Mouse (Mus musculus) embryonic facial prominence, embryonic 11.5 days (tissue): ENCODE data around the gene Ehd2. TPM values are rescaled to one million over a fixed set of nuclear protein-coding genes. Genes with fewer than 3 reads are reported as not detected.
A peak's percentile ranks its signal among the peaks of the same experiment; 100 is the strongest.

Experiments
- ATAC-seq: fragments of 200-750 bp; cut with Nextera tagmentation; replicated peaks from 2 replicates; pipeline ENCODE4 v1.8.0; 2017; ENCODE audit warnings: low read depth; ENCODE audit not compliant: insufficient number of reproducible peaks, low FRiP score, low TSS enrichment
- DNase-seq: peaks from one replicate; pipeline ENCODE4 v3.0.0-alpha.2; 2015; ENCODE audit warnings: low spot score
- H3K27ac ChIP-seq: fragments of 300-500 bp; sonication (generic); replicated peaks from 2 replicates; pipeline ENCODE4 v1.5.1; 2014; ENCODE audit warnings: mild to moderate bottlenecking, low read depth, low read length, control low read depth
- H3K27me3 ChIP-seq: fragments of 300-500 bp; sonication (generic); 2 replicates; pipeline ENCODE4 v1.6.1; 2014; ENCODE audit warnings: mild to moderate bottlenecking, low read length, moderate library complexity, mixed read lengths; ENCODE audit not compliant: control insufficient read depth, insufficient read depth
- H3K36me3 ChIP-seq: fragments of 300-500 bp; sonication (generic); replicated peaks from 2 replicates; pipeline ENCODE4 v1.6.1; 2014; ENCODE audit warnings: low read depth, mild to moderate bottlenecking, low read length, moderate library complexity, mixed read lengths; ENCODE audit not compliant: control insufficient read depth, insufficient read depth
- H3K4me1 ChIP-seq: fragments of 300-500 bp; sonication (generic); 2 replicates; pipeline ENCODE4 v1.6.1; 2014; ENCODE audit warnings: low read length, mixed read lengths; ENCODE audit not compliant: control insufficient read depth, insufficient read depth
- H3K4me2 ChIP-seq: fragments of 300-500 bp; sonication (generic); 2 replicates; pipeline ENCODE4 v1.6.1; 2014; ENCODE audit warnings: low read depth, mild to moderate bottlenecking, control low read depth, low read length, moderate library complexity
- H3K4me3 ChIP-seq: fragments of 300-500 bp; sonication (generic); 2 replicates; pipeline ENCODE4 v1.5.1; 2014; ENCODE audit warnings: low read depth, low read length, control low read depth
- H3K9ac ChIP-seq: fragments of 300-500 bp; sonication (generic); replicated peaks from 2 replicates; pipeline ENCODE4 v1.6.1; 2014; ENCODE audit warnings: mild to moderate bottlenecking, control low read depth, low read length
- H3K9me3 ChIP-seq: fragments of 300-500 bp; sonication (generic); replicated peaks from 2 replicates; pipeline ENCODE4 v1.6.1; 2016; ENCODE audit warnings: mild to moderate bottlenecking, low read length, inconsistent platforms, mixed read lengths; ENCODE audit not compliant: control insufficient read depth
- WGBS: fragments of 180-500 bp; shearing (Covaris S2); extraction: QIAGEN DNeasy Blood & Tissue Kit; methylation state at CpG from one replicate; pipeline ENCODE4 v1.1.7; 2014; 5-methylcytosine and 5-hydroxymethylcytosine counted together
- polyA plus RNA-seq: library from polyadenylated mRNA; unstranded; fragments of >200 nt; fragmentation: Nextera tagmentation; extraction: Ambion mirVana; gene quantifications from 2 replicates; pipeline ENCODE4 v1.2.1, GENCODE M21; 2014

The Ehd2 gene
- polyA plus RNA-seq, 1 experiment from 2014 or later: 10.6 TPM

DNA sequence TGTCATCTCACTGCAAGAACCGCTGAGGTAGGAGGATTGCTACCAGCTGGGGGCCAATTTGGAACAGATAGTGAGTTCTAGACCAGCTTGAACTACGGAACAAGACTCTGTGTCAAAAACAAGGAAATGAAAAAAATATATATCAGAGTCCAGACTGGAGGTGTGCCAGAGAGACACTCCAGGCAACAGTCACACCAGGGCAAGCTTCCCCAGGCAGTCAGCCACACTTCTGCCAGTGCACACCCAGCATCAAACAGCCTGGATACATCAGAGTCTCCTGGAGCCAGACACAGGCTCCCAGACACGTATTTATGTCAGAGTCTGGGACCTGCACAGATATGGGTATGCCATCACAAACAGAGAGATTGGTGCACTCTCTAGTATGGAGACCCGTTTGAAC lies 6.1 kb downstream of the Ehd2 start:
- no peak overlapping the region for H3K4me2 ChIP-seq
- ATAC-seq: no peak

DNA sequence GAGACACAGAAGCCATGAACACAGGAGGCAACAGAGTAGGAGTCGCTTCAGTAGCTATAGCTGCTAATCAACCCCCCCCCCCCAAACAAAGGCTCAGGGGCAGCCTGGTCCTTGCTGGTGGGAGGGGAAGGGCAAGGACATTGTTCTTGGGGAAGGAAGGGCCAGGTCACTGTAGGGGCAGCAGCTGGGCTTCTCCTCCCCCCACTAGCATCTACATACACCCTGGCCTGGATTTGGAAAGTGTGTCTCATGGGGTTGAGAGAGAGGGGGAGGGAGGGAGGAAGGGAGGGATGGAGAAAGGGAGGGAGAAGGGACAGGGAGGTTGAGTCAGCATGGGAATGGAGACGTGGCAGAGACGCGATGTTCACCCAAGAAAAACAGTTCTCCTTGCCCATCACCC lies 6.7 kb downstream of the Ehd2 start:
- Histone ChIP-seq H3K4me1 (no peaks in the 10 kb centered on the region), H3K4me2 (no peak overlapping the region), H3K36me3 (no peaks in the 10 kb centered on the region), H3K27ac (no peak overlapping the region), H3K27me3 (no peaks in the 10 kb centered on the region), H3K9ac (no peak overlapping the region), H3K4me3 (no peak overlapping the region), H3K9me3 (no peaks in the 10 kb centered on the region)
- no peak for ATAC-seq
- 31% methylated on average over 4 of the region's 4 CpGs for WGBS
- no peak for DNase-seq

More for the DNA sequence above, 6.1 kb downstream of the Ehd2 start:
- no peaks in the 10 kb centered on the region for H3K36me3 ChIP-seq
- no peak overlapping the region for H3K9ac ChIP-seq
- H3K9me3 ChIP-seq: no peaks in the 10 kb centered on the region
- 67% methylated on average over 4 of the region's 4 CpGs for WGBS
- H3K4me1 ChIP-seq: no peaks in the 10 kb centered on the region
- DNase-seq: no peak
- H3K27ac ChIP-seq: no peak overlapping the region
- no peaks in the 10 kb centered on the region for H3K27me3 ChIP-seq
- no peak overlapping the region for H3K4me3 ChIP-seq

DNA sequence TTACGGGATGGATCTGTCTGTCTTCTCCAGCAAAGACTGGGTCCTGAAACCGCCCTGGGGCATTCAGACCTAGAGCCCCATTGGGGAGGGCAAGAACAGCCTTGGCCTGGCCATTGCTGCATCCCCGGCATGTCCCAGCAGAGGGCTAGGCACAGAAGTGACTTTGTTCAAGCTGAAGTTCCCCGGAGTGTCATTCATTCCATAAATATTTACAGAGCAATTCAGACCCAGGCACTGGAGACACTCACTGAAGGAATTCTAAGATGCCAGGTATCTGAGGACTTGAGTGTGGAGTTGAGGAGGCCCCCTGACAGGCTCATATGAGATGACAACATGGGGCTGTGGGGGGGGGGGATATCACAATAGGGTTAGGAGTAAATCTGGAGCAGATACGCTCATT lies 11.2 kb downstream of the Ehd2 start:
- no peaks in the 10 kb centered on the region for H3K36me3 ChIP-seq
- H3K9ac ChIP-seq: no peak overlapping the region
- DNase-seq (no peak), ATAC-seq (no peak)
- no peak overlapping the region for H3K27ac ChIP-seq
- H3K4me1 ChIP-seq: no peaks in the 10 kb centered on the region
- no peak overlapping the region for H3K4me3 ChIP-seq
- no peak overlapping the region for H3K4me2 ChIP-seq
- H3K9me3 ChIP-seq: no peaks in the 10 kb centered on the region
- H3K27me3 ChIP-seq: no peaks in the 10 kb centered on the region
- WGBS: 71% methylated on average over 5 of the region's 5 CpGs

DNA sequence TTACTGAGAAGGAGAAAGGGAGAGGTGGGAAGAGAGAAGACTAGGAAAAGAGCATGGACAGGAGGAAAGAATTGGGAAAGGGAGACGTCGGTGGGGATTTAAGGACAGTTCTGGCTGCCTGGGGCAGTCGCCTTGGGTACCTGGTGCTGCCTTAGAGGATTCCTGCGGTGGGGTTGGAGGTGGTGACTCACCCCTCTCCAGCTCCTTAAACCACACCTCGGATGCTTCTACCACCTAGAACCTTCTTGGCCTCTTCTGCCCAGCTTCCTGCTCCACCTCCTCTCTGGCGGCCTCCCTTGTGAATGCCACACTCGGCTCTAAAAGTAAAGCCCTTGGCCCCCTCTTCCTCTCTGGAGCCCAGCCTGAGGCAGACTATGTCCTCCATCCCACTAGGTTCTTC lies 11.9 kb downstream of the Ehd2 start:
- Histone ChIP-seq H3K4me1 (no peaks in the 10 kb centered on the region), H3K9ac (no peak overlapping the region), H3K4me2 (peak overlapping the region; percentile 38), H3K27me3 (no peaks in the 10 kb centered on the region), H3K36me3 (no peaks in the 10 kb centered on the region), H3K27ac (no peak overlapping the region), H3K4me3 (peak overlapping the region; percentile 8; the same call in 1 of the 2 replicates), H3K9me3 (no peaks in the 10 kb centered on the region)
- WGBS: 16% methylated on average over 7 of the region's 7 CpGs
- ATAC-seq (no peak), DNase-seq (no peak)

DNA sequence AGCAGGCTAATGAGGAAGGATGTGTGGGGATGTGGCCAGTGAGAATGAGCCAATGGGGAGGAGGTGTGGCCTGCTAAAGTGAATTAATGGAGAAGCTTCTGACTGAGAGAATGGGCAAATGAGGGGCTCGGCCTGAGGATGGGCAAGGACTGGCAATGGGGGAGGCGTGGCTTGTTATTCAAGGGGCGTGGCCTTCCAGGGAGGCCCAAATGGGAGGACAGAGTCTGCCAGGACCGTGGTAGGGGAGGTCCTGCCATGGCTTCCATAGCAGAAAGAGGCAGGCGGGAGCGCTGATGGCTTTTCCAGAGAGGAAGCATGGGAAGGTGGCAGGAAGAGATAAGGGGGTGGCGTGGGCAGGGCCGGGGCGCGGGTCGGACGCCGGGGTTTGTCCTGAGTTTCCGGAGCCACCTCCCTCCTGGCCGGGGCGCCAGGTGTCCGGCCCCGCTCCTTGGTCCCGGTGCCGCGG lies 12.4 kb downstream of the Ehd2 start:
- Histone ChIP-seq H3K36me3 (no peaks in the 10 kb centered on the region), H3K27me3 (no peaks in the 10 kb centered on the region), H3K4me2 (peak overlapping the region; percentile 38), H3K27ac (no peak overlapping the region; the same call in 1 of the 2 replicates), H3K4me3 (peak overlapping the region; percentile 8; the same call in 1 of the 2 replicates), H3K9me3 (no peaks in the 10 kb centered on the region), H3K9ac (no peak overlapping the region), H3K4me1 (no peaks in the 10 kb centered on the region)
- DNase-seq: peak; percentile 35
- ATAC-seq: 0 out of 2 replicates have a peak, but pooled peaks have one; percentile 41
- 4% methylated on average over 20 of the region's 21 CpGs for WGBS

DNA sequence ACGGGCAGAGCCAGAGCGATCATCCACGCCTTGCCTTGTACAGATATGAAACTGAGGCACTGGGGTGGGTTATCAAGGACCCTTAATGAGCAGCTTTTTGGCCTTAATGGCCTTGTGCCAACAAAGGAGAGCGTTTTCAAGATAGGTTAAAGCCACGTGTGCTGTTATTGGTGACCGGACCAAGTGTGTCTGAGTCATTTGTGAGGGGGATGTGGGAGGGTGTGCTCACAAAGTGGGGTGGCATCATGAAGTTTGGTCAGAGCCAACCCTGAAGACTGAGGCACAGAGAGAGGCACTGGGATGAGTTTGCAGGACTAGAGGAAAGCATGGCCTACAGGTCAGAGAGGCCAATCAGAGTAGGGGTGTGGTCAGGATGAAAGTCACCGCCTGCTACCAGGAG lies 12.9 kb downstream of the Ehd2 start:
- ATAC-seq (no peak), DNase-seq (no peak)
- Histone ChIP-seq H3K9me3 (no peaks in the 10 kb centered on the region), H3K36me3 (no peaks in the 10 kb centered on the region), H3K4me1 (no peaks in the 10 kb centered on the region), H3K4me3 (no peak overlapping the region), H3K27ac (no peak overlapping the region), H3K9ac (no peak overlapping the region), H3K4me2 (no peak overlapping the region), H3K27me3 (no peaks in the 10 kb centered on the region)
- WGBS: 86% methylated on average over 7 of the region's 7 CpGs

DNA sequence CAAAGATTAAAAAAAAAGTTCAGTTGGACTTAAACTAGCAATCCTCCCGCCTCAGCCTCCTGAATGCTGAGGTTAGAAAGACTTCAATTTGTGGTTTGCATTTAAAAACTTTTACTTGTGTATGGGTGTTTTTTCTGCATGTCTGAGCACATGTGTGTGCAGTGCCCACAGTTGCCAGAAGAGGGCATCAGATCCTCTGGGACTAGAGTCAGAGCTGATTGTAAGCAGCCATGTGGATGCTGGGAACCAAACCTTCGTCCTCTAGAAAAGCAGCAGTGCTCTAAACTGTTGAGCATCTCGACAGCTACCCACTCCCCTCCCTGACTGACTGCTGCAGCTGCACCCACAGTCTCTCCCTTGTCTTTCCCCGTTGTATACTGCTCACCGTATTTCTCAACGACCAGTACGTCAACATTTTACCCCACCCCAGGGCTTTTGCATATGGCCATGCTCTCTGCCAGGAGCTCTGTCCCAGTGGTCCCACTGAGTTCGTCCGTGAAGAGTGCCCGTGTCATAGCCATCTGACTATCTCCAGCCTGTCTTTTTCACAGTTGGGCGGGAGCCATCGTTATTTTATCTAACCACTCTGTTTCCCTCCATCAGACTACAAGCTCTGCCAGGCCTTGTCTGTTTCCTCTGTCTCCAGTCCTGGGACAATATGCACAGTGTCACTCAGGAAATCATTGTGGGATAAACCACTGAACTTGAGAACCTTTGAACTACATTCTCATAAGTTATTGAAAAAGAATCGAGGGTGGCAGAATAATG lies 13.9 kb downstream of the Ehd2 start:
- Histone ChIP-seq H3K9ac (no peak overlapping the region), H3K9me3 (no peaks in the 10 kb centered on the region), H3K27ac (no peak overlapping the region), H3K36me3 (no peaks in the 10 kb centered on the region), H3K27me3 (no peaks in the 10 kb centered on the region), H3K4me3 (no peak overlapping the region), H3K4me2 (no peak overlapping the region), H3K4me1 (no peaks in the 10 kb centered on the region; the same call in 1 of the 2 replicates)
- ATAC-seq: no peak
- no peak for DNase-seq
- WGBS: 89% methylated on average over 13 of the region's 13 CpGs

DNA sequence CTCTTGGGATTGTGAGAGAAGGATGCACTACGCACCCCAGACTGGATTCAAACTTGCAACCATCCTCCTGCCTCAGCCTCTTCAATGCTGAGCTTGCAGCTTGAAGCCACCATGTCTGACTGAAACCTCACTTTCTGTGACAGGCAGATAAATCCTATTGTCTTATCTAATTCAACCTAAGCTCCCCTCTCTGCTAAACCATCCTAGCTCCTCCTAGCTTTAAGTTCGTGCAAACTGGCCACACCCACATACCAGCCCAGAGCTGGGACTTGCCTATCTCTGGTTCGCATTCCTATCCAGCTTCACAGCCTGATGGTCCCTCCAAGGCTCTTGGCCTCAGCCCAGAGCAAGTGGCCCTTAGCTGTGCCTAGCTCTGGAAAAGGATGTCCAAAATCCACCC lies 15.0 kb downstream of the Ehd2 start:
- H3K4me3 ChIP-seq: no peak overlapping the region
- no peak for ATAC-seq
- 74% methylated on average over 3 of the region's 3 CpGs for WGBS

More for the DNA sequence above, 15.0 kb downstream of the Ehd2 start:
- no peak overlapping the region for H3K4me2 ChIP-seq
- H3K9me3 ChIP-seq: no peaks in the 10 kb centered on the region
- H3K9ac ChIP-seq: no peak overlapping the region
- no peak for DNase-seq
- H3K27me3 ChIP-seq: no peaks in the 10 kb centered on the region
- H3K36me3 ChIP-seq: no peaks in the 10 kb centered on the region
- H3K27ac ChIP-seq: no peak overlapping the region
- H3K4me1 ChIP-seq: no peaks in the 10 kb centered on the region; the same call in 1 of the 2 replicates
